Mouse (Mus musculus) liver, postnatal 0 days (tissue): ENCODE data around the gene Katnal1. TPM values are rescaled to one million over a fixed set of nuclear protein-coding genes. Genes with fewer than 3 reads are reported as not detected.

Experiments used
- ATAC-seq: fragments of 200-750 bp; cut with Nextera tagmentation; 2 replicates; pipeline ENCODE4 v1.8.0; 2017; ENCODE audit warnings: mild to moderate bottlenecking, moderate library complexity
- DNase-seq: peaks from one replicate; pipeline ENCODE4 v3.0.0-alpha.2; 2016
- H3K27ac ChIP-seq: fragments of 300-500 bp; sonication (generic); 2 replicates; pipeline ENCODE4 v1.5.1; 2014; ENCODE audit warnings: antibody characterized with exemption, moderate library complexity, mild to moderate bottlenecking, low read depth
- H3K27me3 ChIP-seq: fragments of 300-500 bp; sonication (generic); 2 replicates; pipeline ENCODE4 v1.6.1; 2014; ENCODE audit warnings: low read length, control low read depth, mixed read lengths; ENCODE audit not compliant: insufficient read depth
- H3K36me3 ChIP-seq: fragments of 300-500 bp; sonication (generic); replicated peaks from 2 replicates; pipeline ENCODE4 v1.6.1; 2014; ENCODE audit warnings: mild to moderate bottlenecking, control low read depth, low read length, moderate library complexity, mixed read lengths; ENCODE audit not compliant: insufficient read depth
- H3K4me1 ChIP-seq: fragments of 300-500 bp; sonication (generic); 2 replicates; pipeline ENCODE4 v1.6.1; 2014; ENCODE audit warnings: antibody characterized with exemption, mild to moderate bottlenecking, control low read depth; ENCODE audit not compliant: insufficient read depth
- H3K4me2 ChIP-seq: fragments of 300-500 bp; sonication (generic); 2 replicates; pipeline ENCODE4 v1.6.1; 2014; ENCODE audit warnings: low read depth, mild to moderate bottlenecking, low read length, moderate library complexity, mixed read lengths
- H3K4me3 ChIP-seq: fragments of 300-500 bp; sonication (generic); 2 replicates; pipeline ENCODE4 v1.5.1; 2014; ENCODE audit warnings: low read depth, low read length
- H3K9ac ChIP-seq: fragments of 300-500 bp; sonication (generic); replicated peaks from 2 replicates; pipeline ENCODE4 v1.6.1; 2014; ENCODE audit warnings: mild to moderate bottlenecking, moderate library complexity
- H3K9me3 ChIP-seq: fragments of 300-500 bp; sonication (generic); 2 replicates; pipeline ENCODE4 v1.6.1; 2016; ENCODE audit warnings: mild to moderate bottlenecking, control low read depth, low read length, mixed read lengths
- CTCF ChIP-seq: sonication (generic); IDR thresholded peaks from 2 replicates; pipeline ENCODE4 v1.5.1; 2016; ENCODE audit warnings: antibody characterized with exemption, low read depth
- EP300 ChIP-seq: IDR thresholded peaks from 2 replicates; pipeline ENCODE4 v1.6.1; 2016; ENCODE audit warnings: antibody characterized with exemption, low read depth, mild to moderate bottlenecking
- WGBS: fragments of 180-500 bp; shearing (Covaris S2); extraction: QIAGEN DNeasy Blood & Tissue Kit; methylation state at CpG from one replicate; pipeline ENCODE4 v1.1.7; 2014; ENCODE audit not compliant: insufficient replicate concordance; 5-methylcytosine and 5-hydroxymethylcytosine counted together
- polyA plus RNA-seq: library from polyadenylated mRNA; unstranded; fragments of >200 nt; fragmentation: Nextera tagmentation; extraction: Ambion mirVana; gene quantifications from 2 replicates; pipeline ENCODE4 v1.2.1, GENCODE M21; 2015

The Katnal1 gene
- polyA plus RNA-seq, 1 experiment from 2014 or later: 4.8 TPM

GRCm38 (mm10) chr5:148924586-148924985 lies 4.5 kb downstream of the Katnal1 start:
- ATAC-seq (no peak), DNase-seq (no peak)
- 88% methylated on average over 12 of the region's 12 CpGs for WGBS
- Histone ChIP-seq H3K4me1 (peaks cover 21% of the 10 kb centered on the region), H3K9ac (no peak overlapping the region), H3K27ac (peak overlapping the region; percentile 64), H3K4me2 (no peak overlapping the region), H3K9me3 (no peaks in the 10 kb centered on the region), H3K36me3 (peaks cover 7% of the 10 kb centered on the region; the same call in 1 of the 2 replicates), H3K4me3 (no peak overlapping the region), H3K27me3 (no peaks in the 10 kb centered on the region)
- TF ChIP-seq EP300: no peak
- no peak for TF ChIP-seq CTCF

DNA sequence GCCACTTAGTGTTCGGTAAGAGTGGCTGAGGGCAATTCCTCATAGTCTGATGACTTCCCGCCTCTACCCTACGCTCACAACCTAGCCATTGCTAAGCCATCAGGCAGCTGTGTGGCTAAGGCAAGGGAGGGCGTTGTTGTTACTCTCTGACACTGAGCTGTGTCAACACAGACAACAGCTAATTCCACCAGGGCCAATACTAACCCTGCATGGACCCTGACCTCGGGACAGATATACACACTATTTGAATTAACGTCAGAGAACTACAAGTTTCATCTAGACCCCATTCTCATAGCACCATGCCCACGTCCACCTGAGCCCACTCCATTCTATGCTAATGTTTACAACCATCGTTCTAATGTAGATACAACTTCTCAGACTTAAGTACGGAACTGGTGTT lies 5.1 kb downstream of the Katnal1 start:
- 72% methylated on average over 9 of the region's 9 CpGs for WGBS
- peak; percentile 24 for ATAC-seq
- peaks cover 17% of the 10 kb centered on the region for H3K4me1 ChIP-seq

GRCm38 (mm10) chr5:148923408-148923807 lies 5.7 kb downstream of the Katnal1 start:
- Histone ChIP-seq H3K4me3 (no peak overlapping the region), H3K4me2 (no peak overlapping the region), H3K27me3 (no peaks in the 10 kb centered on the region), H3K9ac (no peak overlapping the region), H3K36me3 (peaks cover 15% of the 10 kb centered on the region; the same call in 1 of the 2 replicates), H3K9me3 (no peaks in the 10 kb centered on the region), H3K4me1 (peaks cover 16% of the 10 kb centered on the region), H3K27ac (peak overlapping the region; percentile 32; the same call in 1 of the 2 replicates)
- no peak for TF ChIP-seq EP300
- TF ChIP-seq CTCF: no peak
- ATAC-seq (no peak), DNase-seq (no peak)
- 67% methylated on average over 10 of the region's 10 CpGs for WGBS

More for the DNA sequence above, 5.1 kb downstream of the Katnal1 start:
- H3K27me3 ChIP-seq: no peaks in the 10 kb centered on the region
- no peak for DNase-seq
- H3K27ac ChIP-seq: peak overlapping the region; percentile 64
- H3K4me3 ChIP-seq: no peak overlapping the region
- no peak overlapping the region for H3K9ac ChIP-seq
- TF ChIP-seq EP300 (no peak), CTCF (no peak)
- peaks cover 10% of the 10 kb centered on the region; the same call in 1 of the 2 replicates for H3K36me3 ChIP-seq
- no peaks in the 10 kb centered on the region for H3K9me3 ChIP-seq
- no peak overlapping the region for H3K4me2 ChIP-seq

DNA sequence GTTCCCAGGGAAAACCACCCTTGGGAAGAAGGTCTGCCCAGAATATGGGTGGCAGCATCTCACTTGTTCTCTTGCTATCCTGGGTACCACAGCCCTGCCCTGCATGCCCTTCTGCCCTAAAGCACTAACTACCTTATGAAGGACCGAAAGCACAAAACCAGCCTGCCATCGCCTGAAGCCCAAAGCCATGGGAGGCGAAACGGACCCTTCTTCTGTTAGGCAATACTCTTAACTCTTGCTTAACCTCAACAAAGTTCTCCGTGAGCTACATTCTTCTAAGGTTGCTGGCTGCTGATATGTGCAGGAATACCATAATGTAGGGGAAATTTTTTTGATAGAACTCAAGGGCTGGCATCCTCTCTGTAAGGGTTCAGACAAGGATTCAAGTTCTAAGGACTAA lies 6.3 kb downstream of the Katnal1 start:
- no peak overlapping the region for H3K4me2 ChIP-seq
- WGBS: 50% methylated on average over 5 of the region's 5 CpGs
- peaks cover 14% of the 10 kb centered on the region for H3K4me1 ChIP-seq
- H3K27me3 ChIP-seq: no peaks in the 10 kb centered on the region
- ATAC-seq (no peak), DNase-seq (no peak)
- peaks cover 21% of the 10 kb centered on the region for H3K36me3 ChIP-seq
- H3K27ac ChIP-seq: no peak overlapping the region
- no peak overlapping the region for H3K9ac ChIP-seq
- no peak for TF ChIP-seq CTCF
- TF ChIP-seq EP300: no peak
- no peak overlapping the region for H3K4me3 ChIP-seq
- H3K9me3 ChIP-seq: no peaks in the 10 kb centered on the region

GRCm38 (mm10) chr5:148918049-148918448 lies 11.1 kb downstream of the Katnal1 start:
- H3K27ac ChIP-seq: no peak overlapping the region
- H3K9ac ChIP-seq: no peak overlapping the region
- DNase-seq (no peak), ATAC-seq (no peak)
- TF ChIP-seq CTCF (no peak), EP300 (no peak)
- H3K27me3 ChIP-seq: no peaks in the 10 kb centered on the region
- no peak overlapping the region for H3K4me3 ChIP-seq
- 81% methylated on average over 5 of the region's 5 CpGs for WGBS
- H3K4me2 ChIP-seq: no peak overlapping the region
- peaks cover 27% of the 10 kb centered on the region for H3K36me3 ChIP-seq
- H3K9me3 ChIP-seq: no peaks in the 10 kb centered on the region
- H3K4me1 ChIP-seq: 0 out of 2 replicates have a peak, but pooled peaks cover 6% of the 10 kb centered on the region

- no peak for TF ChIP-seq CTCF
- no peak for TF ChIP-seq EP300
- H3K27ac ChIP-seq: no peak overlapping the region
- H3K27me3 ChIP-seq: no peaks in the 10 kb centered on the region
- ATAC-seq: no peak
- 86% methylated on average over 6 of the region's 6 CpGs for WGBS
- peaks cover 27% of the 10 kb centered on the region for H3K36me3 ChIP-seq
- H3K9me3 ChIP-seq: no peaks in the 10 kb centered on the region
- no peak overlapping the region for H3K9ac ChIP-seq
- no peak for DNase-seq
- H3K4me3 ChIP-seq: no peak overlapping the region
- H3K4me2 ChIP-seq: no peak overlapping the region
- H3K4me1 ChIP-seq: peaks cover 7% of the 10 kb centered on the region
Observed at GRCm38 (mm10) chr5:148916775-148917174, 12.3 kb downstream of the Katnal1 start.

DNA sequence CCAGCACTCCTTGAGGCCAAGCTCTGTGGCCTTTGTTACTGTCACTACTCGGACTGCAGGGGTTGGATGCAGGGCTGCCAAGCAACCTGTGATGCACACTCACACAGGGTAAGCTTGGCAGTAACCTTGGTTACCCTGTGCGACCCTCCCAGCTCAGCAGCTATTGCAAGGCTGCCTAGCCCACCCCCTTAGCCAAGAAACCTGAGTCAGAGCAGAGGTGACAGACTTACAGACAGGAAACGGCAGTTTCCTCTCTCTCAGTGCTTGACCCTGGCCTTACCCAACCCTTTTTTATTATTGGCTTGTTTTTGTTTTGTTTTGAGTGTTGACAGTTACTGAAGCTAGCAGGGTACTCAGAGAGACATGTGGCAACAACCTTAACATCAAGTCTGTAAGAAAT lies 16.9 kb downstream of the Katnal1 start:
- WGBS: 49% methylated on average over 3 of the region's 3 CpGs
- no peak overlapping the region for H3K4me3 ChIP-seq
- H3K27ac ChIP-seq: no peak overlapping the region
- H3K9me3 ChIP-seq: no peaks in the 10 kb centered on the region
- no peak for ATAC-seq
- no peak overlapping the region for H3K9ac ChIP-seq
- H3K4me1 ChIP-seq: peaks cover 22% of the 10 kb centered on the region
- H3K4me2 ChIP-seq: no peak overlapping the region
- H3K27me3 ChIP-seq: no peaks in the 10 kb centered on the region
- TF ChIP-seq CTCF (no peak), EP300 (no peak)
- no peak for DNase-seq
- peaks cover 7% of the 10 kb centered on the region for H3K36me3 ChIP-seq
